In genomic region chr19:56294654-56295399, GRCm38 (mm10) we compare ENCODE assay signal across 8 mouse cellular contexts. TPM values are rescaled to one million over a fixed set of nuclear protein-coding genes. Genes with fewer than 3 reads are reported as not detected.
DNase-seq lines count a peak whose midpoint lies in the region; ATAC-seq and TF ChIP-seq lines count a peak whose summit lies in the region.

No protein-coding gene starts in this region.

- peak; percentile 53 for TF ChIP-seq CTCF in E14TG2a.4 (conservative IDR thresholded peaks at IDR 0.05; ENCODE audit: low read length)
- peak; percentile 42; the same call in 1 of the 2 replicates for TF ChIP-seq CTCF in olfactory bulb, adult 2 months (IDR thresholded peaks at IDR 0.05; ENCODE audit: insufficient read depth, low read depth, low read length)
- peak; percentile 45; the same call in 1 of the 2 replicates for TF ChIP-seq CTCF in thymus, adult 2 months (IDR thresholded peaks at IDR 0.05; ENCODE audit: borderline replicate concordance, control insufficient read depth, extremely low read depth, insufficient read depth, low read length, poor library complexity)

- no peak overlapping the region for H3K4me3 ChIP-seq in E14TG2a.4 (replicated peaks; ENCODE audit: low read length)
- H3K4me3 ChIP-seq in forebrain, embryonic 15.5 days: no peak overlapping the region
- no peak overlapping the region for H3K4me3 ChIP-seq in olfactory bulb, adult 2 months (ENCODE audit: insufficient read depth, low read depth, low read length)
- no peak overlapping the region for H3K4me3 ChIP-seq in thymus, adult 2 months (ENCODE audit: control insufficient read depth, insufficient read depth, low read length)

- 0 out of 2 replicates have a peak overlapping the region, but pooled peaks have one; percentile 11 for H3K27ac ChIP-seq in forebrain, embryonic 15.5 days (replicated peaks)
- no peak overlapping the region for H3K27ac ChIP-seq in olfactory bulb, adult 2 months (ENCODE audit: insufficient read depth, low read depth, low read length)
- no peak overlapping the region for H3K27ac ChIP-seq in thymus, adult 2 months (ENCODE audit: control insufficient read depth, insufficient read depth, low read length)

- 48% methylated on average over 7 of the region's 7 CpGs for WGBS in forebrain, embryonic 15.5 days
- WGBS in olfactory bulb, adult 2 months: 61% methylated on average over 7 of the region's 7 CpGs
- 67% methylated on average over 7 of the region's 7 CpGs for WGBS in thymus, adult 2 months

- peak; percentile 94 for DNase-seq in cerebellum, adult 11-12 months
- DNase-seq in heart, postnatal 25 days (ENCODE audit: low spot score): peak; percentile 21
- DNase-seq in layer of hippocampus, adult 18-20 months (ENCODE audit: low spot score in 2 of 2): peak; percentile 54 to 82
- peak; percentile 72 to 80 for DNase-seq in lung, adult 18-20 months
- DNase-seq in thymus, adult 2 months: peak; percentile 51

- H3K36me3 ChIP-seq in E14TG2a.4 (ENCODE audit: insufficient read depth, low read length): no peaks in the 10 kb centered on the region
- no peaks in the 10 kb centered on the region for H3K36me3 ChIP-seq in forebrain, embryonic 15.5 days
- no peaks in the 10 kb centered on the region for H3K36me3 ChIP-seq in thymus, adult 2 months (ENCODE audit: control insufficient read depth, insufficient read depth, low read length)

- no peak for TF ChIP-seq POLR2A in olfactory bulb, adult 2 months (IDR thresholded peaks at IDR 0.05; ENCODE audit: insufficient read depth, low read depth, low read length)
- TF ChIP-seq POLR2A in thymus, adult 2 months (IDR thresholded peaks at IDR 0.05; ENCODE audit: control insufficient read depth, extremely low read depth, insufficient read depth, low read length, poor library complexity): no peak

- no peak overlapping the region for H3K4me2 ChIP-seq in forebrain, embryonic 15.5 days (replicated peaks)

- no peak overlapping the region for H3K9ac ChIP-seq in forebrain, embryonic 15.5 days (replicated peaks)

- H3K4me1 ChIP-seq in E14TG2a.4 (replicated peaks; ENCODE audit: low read depth, low read length): peaks cover 23% of the 10 kb centered on the region
- peaks cover 19% of the 10 kb centered on the region for H3K4me1 ChIP-seq in forebrain, embryonic 15.5 days
- H3K4me1 ChIP-seq in olfactory bulb, adult 2 months (ENCODE audit: control insufficient read depth, insufficient read depth, low read length): peaks cover 5% of the 10 kb centered on the region; the same call in 1 of the 2 replicates
- no peaks in the 10 kb centered on the region for H3K4me1 ChIP-seq in thymus, adult 2 months (replicated peaks; ENCODE audit: control insufficient read depth, insufficient read depth, low read length)

- H3K27me3 ChIP-seq in E14TG2a.4 (ENCODE audit: insufficient read depth, low read length): no peaks in the 10 kb centered on the region
- no peaks in the 10 kb centered on the region for H3K27me3 ChIP-seq in forebrain, embryonic 15.5 days
- no peaks in the 10 kb centered on the region for H3K27me3 ChIP-seq in thymus, adult 2 months (ENCODE audit: control insufficient read depth, insufficient read depth, low read length)

- intact Hi-C loops in heart, postnatal 25 days (cut with DNase I): no loop called here

- peak; percentile 81 for ATAC-seq in forebrain, embryonic 15.5 days (replicated peaks)

- H3K9me3 ChIP-seq in E14TG2a.4 (ENCODE audit: low read length): no peaks in the 10 kb centered on the region
- H3K9me3 ChIP-seq in forebrain, embryonic 15.5 days: no peaks in the 10 kb centered on the region

RNA-seq across cellular contexts. Expression of gene Habp2, which starts 7.9 kb away (rescaled TPM):
- 0.06 TPM in 1 of 2 replicates, not detected in the other for polyA plus RNA-seq in forebrain, embryonic 15.5 days (2015; fragmentation: Nextera tagmentation; extraction: Ambion mirVana)
- total RNA-seq in heart, postnatal 25 days (2021): not detected
- not detected for total RNA-seq in layer of hippocampus, adult 18-20 months (2021)
- polyA plus RNA-seq in olfactory bulb, adult 2 months (2012; ENCODE audit: insufficient read depth, insufficient read length, low replicate concordance, missing spikeins): not detected in 2 replicates
- 0.15 and 0.55 TPM in 2 replicates for polyA plus RNA-seq in thymus, adult 2 months (2012; rRNA removed)

Comparison
In these comparisons a context has a peak if more than half of its experiments do, and no peak if none do; other contexts are left out.
1. DNase-seq: peak in every context shown above with its lines; median percentile 94 in cerebellum, adult 11-12 months; 76 in lung, adult 18-20 months; 68 in layer of hippocampus, adult 18-20 months; 51 in thymus, adult 2 months; 21 in heart, postnatal 25 days.